In genomic region chr7:132722401-132723370, GRCm38 (mm10) we compare ENCODE assay signal across 9 mouse cellular contexts.
A peak's percentile ranks its signal among the peaks of the same experiment; 100 is the strongest.
DNase-seq lines count a peak whose midpoint lies in the region; ATAC-seq and TF ChIP-seq lines count a peak whose summit lies in the region.
"Had no signal": no experiment of that assay in that cellular context is flagged by ENCODE, and none has a peak within 500 bp of the region (broad histone marks: within the 10 kb centered on the region; RNA-seq: fewer than 3 reads in every experiment).

No protein-coding gene starts in this region.

- peak overlapping the region; percentile 9; the same call in 1 of the 2 replicates for H3K27ac ChIP-seq in hindbrain, embryonic 14.5 days
- H3K27ac ChIP-seq in hindbrain, postnatal 0 days = no peak overlapping the region
- H3K27ac ChIP-seq: limb, embryonic 12.5 days had no signal

- 89% methylated on average over 12 of the region's 12 CpGs for WGBS in hindbrain, embryonic 14.5 days
- 83% methylated on average over 12 of the region's 12 CpGs for WGBS in hindbrain, postnatal 0 days

- H3K9ac ChIP-seq in hindbrain, embryonic 14.5 days = no peak overlapping the region
- H3K9ac ChIP-seq in hindbrain, postnatal 0 days (replicated peaks; ENCODE audit: low read length) = no peak overlapping the region
- H3K9ac ChIP-seq: limb, embryonic 12.5 days had no signal

- H3K4me3 ChIP-seq in hindbrain, embryonic 14.5 days (replicated peaks; ENCODE audit: low read length) = no peak overlapping the region
- no peak overlapping the region for H3K4me3 ChIP-seq in hindbrain, postnatal 0 days (ENCODE audit: low read length)
- H3K4me3 ChIP-seq: limb, embryonic 12.5 days had no signal

- H3K4me1 ChIP-seq in hindbrain, embryonic 14.5 days (replicated peaks; ENCODE audit: control insufficient read depth, insufficient read depth, low read length) = 0 out of 2 replicates have a peak, but pooled peaks cover 13% of the 10 kb centered on the region
- peaks cover 18% of the 10 kb centered on the region; the same call in 1 of the 2 replicates for H3K4me1 ChIP-seq in hindbrain, postnatal 0 days (ENCODE audit: insufficient read depth, low read length)

- no peak for TF ChIP-seq CTCF in hindbrain, postnatal 0 days (IDR thresholded peaks at IDR 0.05; ENCODE audit: low read depth)

- no peak overlapping the region for H3K4me2 ChIP-seq in hindbrain, embryonic 14.5 days (replicated peaks)
- H3K4me2 ChIP-seq in hindbrain, postnatal 0 days (ENCODE audit: low read depth, low read length) = no peak overlapping the region
- H3K4me2 ChIP-seq: limb, embryonic 12.5 days had no signal

- no peak for DNase-seq in hindbrain, embryonic 14.5 days (ENCODE audit: low spot score)
- no peak for DNase-seq in hindbrain, postnatal 0 days (ENCODE audit: low spot score)
- DNase-seq in cerebellum, adult 9-10 months = peak; percentile 74
- peak; percentile 69 for DNase-seq in kidney, adult 9 months
- DNase-seq in lung, postnatal 10 days = peak; percentile 46
- DNase-seq in retina, embryonic 14.5 days (ENCODE audit: low spot score) = no peak
- DNase-seq: embryo, embryonic 11 days had no signal

- H3K27me3 ChIP-seq in hindbrain, embryonic 14.5 days (ENCODE audit: control insufficient read depth, insufficient read depth, low read length) = no peaks in the 10 kb centered on the region
- no peaks in the 10 kb centered on the region for H3K27me3 ChIP-seq in hindbrain, postnatal 0 days (ENCODE audit: insufficient read depth, low read length)
- H3K27me3 ChIP-seq: limb, embryonic 12.5 days had no signal

- H3K36me3 ChIP-seq in hindbrain, embryonic 14.5 days (replicated peaks; ENCODE audit: control insufficient read depth, insufficient read depth) = no peaks in the 10 kb centered on the region
- no peaks in the 10 kb centered on the region for H3K36me3 ChIP-seq in hindbrain, postnatal 0 days (ENCODE audit: insufficient read depth, low read length)

- no peaks in the 10 kb centered on the region for H3K9me3 ChIP-seq in hindbrain, embryonic 14.5 days (ENCODE audit: control insufficient read depth, low read length)
- no peaks in the 10 kb centered on the region for H3K9me3 ChIP-seq in hindbrain, postnatal 0 days (ENCODE audit: low read length)
- H3K9me3 ChIP-seq: limb, embryonic 12.5 days had no signal

- no peak for ATAC-seq in hindbrain, embryonic 14.5 days (ENCODE audit: low FRiP score)
- no peak for ATAC-seq in hindbrain, postnatal 0 days
- ATAC-seq in granulocyte monocyte progenitor cell, adult 5-6 weeks (replicated peaks; ENCODE audit: poor library complexity, severe bottlenecking) = no peak

Comparison
In these comparisons a context has a peak if more than half of its experiments do, and no peak if none do; other contexts are left out.
1. DNase-seq: peak in cerebellum, adult 9-10 months (single experiment), kidney, adult 9 months (single experiment) and lung, postnatal 10 days (single experiment); none in hindbrain, embryonic 14.5 days (single experiment), hindbrain, postnatal 0 days (single experiment) and retina, embryonic 14.5 days (single experiment).